18 mouse cellular contexts compared by ENCODE assay signal in the genomic region with DNA sequence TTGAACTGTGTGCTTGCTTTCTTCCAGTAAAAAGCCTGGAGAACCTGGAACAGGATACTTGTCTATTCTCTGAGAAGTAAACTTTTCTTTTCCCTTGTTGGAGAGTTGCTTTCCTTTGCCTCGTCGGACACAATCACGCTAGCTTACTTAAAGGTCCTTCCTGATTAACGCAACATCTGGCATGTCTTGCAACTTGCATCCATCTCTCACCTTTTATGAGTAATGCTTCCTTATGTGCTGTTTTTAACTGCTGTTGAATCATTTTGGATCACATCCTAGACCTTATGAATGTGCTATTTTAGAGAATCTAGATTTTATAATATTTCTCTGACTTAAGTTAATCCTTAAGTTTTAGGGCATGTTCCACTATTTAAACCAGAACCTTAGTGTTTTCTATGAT.
"Had no signal": no experiment of that assay in that cellular context is flagged by ENCODE, and none has a peak within 500 bp of the region (broad histone marks: within the 10 kb centered on the region; RNA-seq: fewer than 3 reads in every experiment).

No protein-coding gene starts in this region.

- H3K27me3 ChIP-seq: liver, embryonic 13.5 days; liver, embryonic 15.5 days; lung, embryonic 15.5 days; megakaryocyte, embryonic 14.5 days; midbrain, embryonic 13.5 days; midbrain, embryonic 15.5 days; neural tube, embryonic 12.5 days; stomach, embryonic 15.5 days had no signal

- DNase-seq: liver, embryonic 13.5 days; liver, postnatal 0 days; lung, adult 2 months; lung, postnatal 14 days; lung, postnatal 36 days; right cerebral cortex, postnatal 25 days; thymus, adult 18-20 months; thymus, postnatal 25 days; thymus, postnatal 4 days had no signal

- H3K4me1 ChIP-seq: liver, embryonic 13.5 days; liver, embryonic 15.5 days; lung, embryonic 15.5 days; megakaryocyte, embryonic 14.5 days; midbrain, embryonic 13.5 days; midbrain, embryonic 15.5 days; neural tube, embryonic 12.5 days; stomach, embryonic 15.5 days had no signal

- H3K27ac ChIP-seq: liver, embryonic 13.5 days; liver, embryonic 15.5 days; lung, embryonic 15.5 days; macrophage; midbrain, embryonic 13.5 days; midbrain, embryonic 15.5 days; neural tube, embryonic 12.5 days; stomach, embryonic 15.5 days; stomach, postnatal 0 days had no signal

- H3K36me3 ChIP-seq: liver, embryonic 13.5 days; liver, embryonic 15.5 days; lung, embryonic 15.5 days; midbrain, embryonic 13.5 days; midbrain, embryonic 15.5 days; neural tube, embryonic 12.5 days; stomach, embryonic 15.5 days had no signal

- H3K4me3 ChIP-seq: liver, embryonic 13.5 days; liver, embryonic 15.5 days; lung, embryonic 15.5 days; megakaryocyte, embryonic 14.5 days; midbrain, embryonic 13.5 days; midbrain, embryonic 15.5 days; neural tube, embryonic 12.5 days; stomach, embryonic 15.5 days had no signal
